Mouse (Mus musculus) stomach, embryonic 14.5 days (tissue): ENCODE results near the gene Cyp2s1. TPM values are rescaled to one million over a fixed set of nuclear protein-coding genes. Genes with fewer than 3 reads are reported as not detected.
A peak's percentile ranks its signal among the peaks of the same experiment; 100 is the strongest.

Source experiments
- ATAC-seq: fragments of 200-750 bp; cut with Nextera tagmentation; 2 replicates; pipeline ENCODE4 v1.8.0; 2017; ENCODE audit warnings: low read depth, moderate TSS enrichment; ENCODE audit not compliant: insufficient number of reproducible peaks, insufficient read depth, low FRiP score
- H3K27ac ChIP-seq: fragments of 300-500 bp; sonication (generic); 2 replicates; pipeline ENCODE4 v1.5.1; 2014; ENCODE audit warnings: mild to moderate bottlenecking, low read length, moderate library complexity, mixed read lengths
- H3K27me3 ChIP-seq: fragments of 300-500 bp; sonication (generic); 2 replicates; pipeline ENCODE4 v1.6.1; 2014; ENCODE audit warnings: low read length, control low read depth, mixed read lengths; ENCODE audit not compliant: control insufficient read depth, insufficient read depth
- H3K36me3 ChIP-seq: fragments of 300-500 bp; sonication (generic); 2 replicates; pipeline ENCODE4 v1.6.1; 2014; ENCODE audit warnings: mild to moderate bottlenecking, control low read depth, low read length, moderate library complexity, mixed read lengths; ENCODE audit not compliant: control insufficient read depth, insufficient read depth
- H3K4me1 ChIP-seq: fragments of 300-500 bp; sonication (generic); 2 replicates; pipeline ENCODE4 v1.6.1; 2014; ENCODE audit warnings: low read length, control low read depth, mixed read lengths; ENCODE audit not compliant: control insufficient read depth, insufficient read depth
- H3K4me2 ChIP-seq: fragments of 300-500 bp; sonication (generic); replicated peaks from 2 replicates; pipeline ENCODE4 v1.6.1; 2014; ENCODE audit warnings: low read depth, low read length, control low read depth
- H3K4me3 ChIP-seq: fragments of 300-500 bp; sonication (generic); 2 replicates; pipeline ENCODE4 v1.5.1; 2014; ENCODE audit warnings: low read depth, low read length, control low read depth
- H3K9ac ChIP-seq: fragments of 300-500 bp; sonication (generic); replicated peaks from 2 replicates; pipeline ENCODE4 v1.6.1; 2014; ENCODE audit warnings: low read depth, mild to moderate bottlenecking, control low read depth, low read length, moderate library complexity, mixed read lengths
- H3K9me3 ChIP-seq: fragments of 300-500 bp; sonication (generic); 2 replicates; pipeline ENCODE4 v1.6.1; 2016; ENCODE audit warnings: low read depth, low read length, control low read depth; ENCODE audit not compliant: control insufficient read depth
- WGBS: fragments of 180-500 bp; shearing (Covaris S2); extraction: QIAGEN DNeasy Blood & Tissue Kit; methylation state at CpG from one replicate; pipeline ENCODE4 v1.1.7; 2014; 5-methylcytosine and 5-hydroxymethylcytosine counted together
- polyA plus RNA-seq: library from polyadenylated mRNA; unstranded; fragments of >200 nt; fragmentation: Nextera tagmentation; extraction: Ambion mirVana; gene quantifications from 2 replicates; pipeline ENCODE4 v1.2.1, GENCODE M21; 2014

The Cyp2s1 gene
- polyA plus RNA-seq, 1 experiment from 2014 or later = 32.0 TPM

- no peak for ATAC-seq
- Histone ChIP-seq H3K9me3 (no peaks in the 10 kb centered on the region), H3K4me3 (no peak overlapping the region), H3K9ac (no peak overlapping the region), H3K4me2 (no peak overlapping the region), H3K4me1 (no peaks in the 10 kb centered on the region), H3K27me3 (no peaks in the 10 kb centered on the region), H3K36me3 (no peaks in the 10 kb centered on the region), H3K27ac (no peak overlapping the region)
- 65% methylated on average over 6 of the region's 6 CpGs for WGBS
Measured at GRCm38 (mm10) chr7:25826029-25826428, 9.3 kb upstream of the Cyp2s1 start.

GRCm38 (mm10) chr7:25825043-25825442 is 8.3 kb upstream of the Cyp2s1 start:
- Histone ChIP-seq H3K4me3 (no peak overlapping the region), H3K4me1 (no peaks in the 10 kb centered on the region), H3K36me3 (no peaks in the 10 kb centered on the region), H3K27me3 (no peaks in the 10 kb centered on the region), H3K9ac (no peak overlapping the region), H3K27ac (no peak overlapping the region), H3K9me3 (no peaks in the 10 kb centered on the region), H3K4me2 (no peak overlapping the region)
- ATAC-seq = no peak
- 52% methylated on average over 9 of the region's 9 CpGs for WGBS

GRCm38 (mm10) chr7:25815571-25815970 is 1.1 kb downstream of the Cyp2s1 start:
- Histone ChIP-seq H3K27me3 (no peaks in the 10 kb centered on the region), H3K27ac (peak overlapping the region; percentile 82; the same call in 1 of the 2 replicates), H3K4me2 (peak overlapping the region; percentile 76), H3K4me1 (peaks cover 7% of the 10 kb centered on the region), H3K9ac (peak overlapping the region; percentile 58), H3K4me3 (peak overlapping the region; percentile 51), H3K9me3 (no peaks in the 10 kb centered on the region), H3K36me3 (no peaks in the 10 kb centered on the region)
- no peak for ATAC-seq
- WGBS = 18% methylated on average over 7 of the region's 7 CpGs

DNA sequence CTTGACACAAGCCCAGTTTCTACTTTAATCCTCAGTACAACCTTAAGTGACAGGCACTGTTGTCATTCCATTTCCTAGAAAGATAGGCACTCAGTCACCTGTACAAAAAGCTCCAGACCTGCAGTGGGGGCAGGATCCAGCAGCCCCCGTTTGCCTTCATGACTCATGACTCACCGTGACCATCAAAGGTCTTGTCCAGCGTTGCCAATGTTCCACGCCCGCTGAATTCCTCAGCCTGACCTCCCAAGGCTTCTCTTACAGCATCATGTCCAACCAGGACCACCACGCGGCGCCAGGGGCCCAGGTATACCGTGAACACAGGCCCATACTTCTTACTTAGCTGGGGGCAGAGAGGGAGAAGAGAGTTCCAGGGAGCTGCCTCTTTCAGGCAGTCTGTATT is 2.0 kb downstream of the Cyp2s1 start:
- Histone ChIP-seq H3K4me1 (peaks cover 7% of the 10 kb centered on the region), H3K9ac (no peak overlapping the region), H3K4me3 (no peak overlapping the region), H3K36me3 (no peaks in the 10 kb centered on the region), H3K4me2 (peak overlapping the region; percentile 15; the same call in 1 of the 2 replicates), H3K27me3 (no peaks in the 10 kb centered on the region), H3K9me3 (no peaks in the 10 kb centered on the region), H3K27ac (no peak overlapping the region)
- no peak for ATAC-seq
- WGBS = 73% methylated on average over 9 of the region's 9 CpGs

DNA sequence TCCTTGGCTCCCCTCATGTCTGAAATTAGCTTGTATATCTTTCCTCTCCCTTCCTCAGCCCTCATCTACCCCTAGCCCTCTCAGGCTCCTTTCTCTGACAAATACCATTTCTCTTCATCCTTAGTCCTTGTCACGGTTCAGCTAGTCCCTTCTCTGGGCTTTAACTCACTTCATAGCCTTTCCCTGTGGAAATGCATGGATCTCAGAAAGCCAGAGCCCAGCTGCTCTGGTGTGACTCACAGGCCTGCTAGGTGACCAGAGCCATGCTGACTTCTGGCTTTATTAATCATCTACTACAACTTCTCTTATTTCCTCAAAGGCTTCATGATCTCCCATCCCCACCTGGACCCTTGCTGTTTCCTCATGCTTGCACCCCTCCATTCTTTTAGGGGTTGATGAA is 4.5 kb downstream of the Cyp2s1 start:
- Histone ChIP-seq H3K9me3 (no peaks in the 10 kb centered on the region), H3K9ac (no peak overlapping the region), H3K4me3 (no peak overlapping the region), H3K4me2 (no peak overlapping the region), H3K27ac (no peak overlapping the region), H3K4me1 (peaks cover 7% of the 10 kb centered on the region), H3K27me3 (no peaks in the 10 kb centered on the region), H3K36me3 (no peaks in the 10 kb centered on the region)
- WGBS = 59% methylated on average over 1 of the region's 1 CpGs
- ATAC-seq = no peak

GRCm38 (mm10) chr7:25811716-25812115 is 5.0 kb downstream of the Cyp2s1 start:
- Histone ChIP-seq H3K4me3 (no peak overlapping the region), H3K4me1 (peaks cover 7% of the 10 kb centered on the region), H3K27ac (no peak overlapping the region), H3K9me3 (no peaks in the 10 kb centered on the region), H3K27me3 (no peaks in the 10 kb centered on the region), H3K36me3 (no peaks in the 10 kb centered on the region), H3K9ac (no peak overlapping the region), H3K4me2 (no peak overlapping the region)
- ATAC-seq = no peak
- 80% methylated on average over 2 of the region's 2 CpGs for WGBS

DNA sequence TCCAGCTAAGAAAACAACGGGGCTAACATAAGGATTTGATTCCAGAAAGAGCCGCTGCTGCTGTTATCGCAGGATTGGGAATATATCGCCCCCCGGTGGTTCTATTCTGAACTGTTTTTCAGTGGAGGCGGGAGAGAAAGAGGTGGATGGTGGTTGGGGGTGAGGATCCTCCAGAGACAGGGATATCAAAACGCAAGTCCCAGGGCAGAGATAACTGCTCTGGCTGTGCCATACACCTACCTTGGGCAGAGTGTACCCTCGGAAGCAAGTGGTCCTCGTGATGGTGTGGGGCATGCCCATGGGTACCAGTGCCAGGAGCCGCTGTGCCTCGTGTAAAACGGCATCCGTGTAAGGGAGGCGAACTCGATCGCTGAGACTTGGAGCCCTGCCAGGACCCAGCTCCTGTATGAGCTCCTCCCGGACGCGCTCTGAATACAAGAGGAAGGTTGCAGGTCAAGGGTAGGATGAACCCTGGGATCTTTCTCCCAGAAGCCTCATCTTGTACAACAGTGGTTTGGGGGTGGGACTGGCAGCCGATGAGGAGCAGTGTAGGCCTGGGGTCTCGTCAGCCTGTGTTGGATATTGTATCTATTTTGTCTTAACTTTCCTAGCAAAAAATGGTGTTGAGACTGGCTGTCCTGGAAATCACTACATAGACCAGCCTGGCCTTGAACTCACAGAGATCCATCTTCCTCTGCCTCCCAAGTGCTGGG is 10.9 kb downstream of the Cyp2s1 start:
- WGBS = 15% methylated on average over 21 of the region's 21 CpGs

DNA sequence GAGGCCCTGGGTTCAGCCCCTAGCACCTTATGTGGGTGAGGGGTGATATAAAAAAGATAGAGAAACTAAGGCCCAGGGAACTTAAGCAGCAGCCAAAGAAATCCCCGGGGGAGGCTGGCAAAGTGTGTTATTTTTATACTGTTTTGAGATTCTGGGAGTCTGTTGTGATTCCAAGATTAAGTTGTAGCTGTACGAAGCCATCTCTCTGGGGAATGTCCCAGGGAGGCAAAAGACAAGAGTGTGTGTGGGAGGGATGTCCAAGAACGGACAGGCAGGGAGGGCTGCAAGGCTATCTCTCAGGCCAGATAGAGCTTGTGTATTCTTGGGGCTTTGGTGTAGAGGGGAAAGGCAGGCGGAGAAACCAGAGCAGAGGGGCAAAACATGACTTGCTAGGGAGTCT is 11.9 kb downstream of the Cyp2s1 start:
- ATAC-seq = no peak
- no peak overlapping the region for H3K27ac ChIP-seq
- H3K9ac ChIP-seq = no peak overlapping the region
- no peaks in the 10 kb centered on the region for H3K27me3 ChIP-seq
- peaks cover 8% of the 10 kb centered on the region; the same call in 1 of the 2 replicates for H3K4me1 ChIP-seq
- H3K4me2 ChIP-seq = no peak overlapping the region
- WGBS = 72% methylated on average over 4 of the region's 4 CpGs
- no peak overlapping the region for H3K4me3 ChIP-seq
- H3K36me3 ChIP-seq = no peaks in the 10 kb centered on the region
- H3K9me3 ChIP-seq = no peaks in the 10 kb centered on the region

More for the DNA sequence above, 10.9 kb downstream of the Cyp2s1 start:
- H3K9ac ChIP-seq = no peak overlapping the region
- peak; percentile 34; the same call in 1 of the 2 replicates for ATAC-seq
- H3K4me3 ChIP-seq = peak overlapping the region; percentile 6; the same call in 1 of the 2 replicates
- peaks cover 8% of the 10 kb centered on the region; the same call in 1 of the 2 replicates for H3K4me1 ChIP-seq
- H3K36me3 ChIP-seq = no peaks in the 10 kb centered on the region
- H3K9me3 ChIP-seq = no peaks in the 10 kb centered on the region
- no peak overlapping the region for H3K27ac ChIP-seq
- no peaks in the 10 kb centered on the region for H3K27me3 ChIP-seq
- peak overlapping the region; percentile 40 for H3K4me2 ChIP-seq

DNA sequence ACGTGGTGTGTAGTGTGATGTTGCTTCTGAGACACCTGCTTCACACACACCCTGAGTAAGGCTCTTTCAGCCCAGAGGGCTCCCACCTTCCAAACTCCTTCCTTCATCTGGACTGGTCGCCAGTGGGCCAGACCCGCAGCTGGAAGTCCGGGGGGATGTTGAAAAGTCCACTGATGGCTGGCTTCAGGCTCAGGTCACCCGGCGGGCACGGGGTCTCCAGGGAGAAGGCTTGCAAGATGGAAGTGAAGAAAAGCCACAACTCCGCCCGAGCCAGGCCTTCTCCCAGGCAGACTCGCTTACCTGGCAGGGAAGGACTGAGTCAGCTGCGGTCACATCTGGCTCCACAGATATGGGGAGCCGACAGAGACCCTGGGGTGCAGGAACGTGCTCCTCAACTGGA is 13.3 kb downstream of the Cyp2s1 start:
- peaks cover 8% of the 10 kb centered on the region; the same call in 1 of the 2 replicates for H3K4me1 ChIP-seq
- H3K27me3 ChIP-seq = no peaks in the 10 kb centered on the region
- H3K27ac ChIP-seq = no peak overlapping the region
- H3K9ac ChIP-seq = no peak overlapping the region
- ATAC-seq = no peak
- H3K4me2 ChIP-seq = no peak overlapping the region
- no peaks in the 10 kb centered on the region for H3K9me3 ChIP-seq
- H3K36me3 ChIP-seq = no peaks in the 10 kb centered on the region
- 78% methylated on average over 13 of the region's 13 CpGs for WGBS
- no peak overlapping the region for H3K4me3 ChIP-seq
